Mouse (Mus musculus) lung, embryonic 16.5 days (tissue): ENCODE results near the gene Pigo. TPM values are rescaled to one million over a fixed set of nuclear protein-coding genes. Genes with fewer than 3 reads are reported as not detected.
A peak's percentile ranks its signal among the peaks of the same experiment; 100 is the strongest.
"Not testable (repeated sequence)": the region's sequence is repeated elsewhere in the genome, so short reads cannot be mapped to it uniquely, and the experiment has no call there.

Experiments used
- ATAC-seq: fragments of 200-750 bp; cut with Nextera tagmentation; 2 replicates; pipeline ENCODE4 v1.8.0; 2017; ENCODE audit warnings: low read depth, mild to moderate bottlenecking, moderate library complexity
- H3K27ac ChIP-seq: fragments of 300-500 bp; sonication (generic); 2 replicates; pipeline ENCODE4 v1.5.1; 2014; ENCODE audit warnings: mild to moderate bottlenecking, control low read depth, low read length
- H3K27me3 ChIP-seq: fragments of 300-500 bp; sonication (generic); 2 replicates; pipeline ENCODE4 v1.6.1; 2014; ENCODE audit warnings: low read depth, low read length, mixed read lengths; ENCODE audit not compliant: control insufficient read depth, insufficient read depth
- H3K36me3 ChIP-seq: fragments of 300-500 bp; sonication (generic); 2 replicates; pipeline ENCODE4 v1.6.1; 2014; ENCODE audit warnings: low read length; ENCODE audit not compliant: control insufficient read depth, insufficient read depth
- H3K4me1 ChIP-seq: fragments of 300-500 bp; sonication (generic); replicated peaks from 2 replicates; pipeline ENCODE4 v1.6.1; 2014; ENCODE audit warnings: low read length, mixed read lengths; ENCODE audit not compliant: control insufficient read depth, insufficient read depth
- H3K4me2 ChIP-seq: fragments of 300-500 bp; sonication (generic); 2 replicates; pipeline ENCODE4 v1.6.1; 2014; ENCODE audit warnings: low read depth, low read length, control low read depth
- H3K4me3 ChIP-seq: fragments of 300-500 bp; sonication (generic); 2 replicates; pipeline ENCODE4 v1.5.1; 2014; ENCODE audit warnings: mild to moderate bottlenecking, low read length, control low read depth
- H3K9ac ChIP-seq: fragments of 300-500 bp; sonication (generic); 2 replicates; pipeline ENCODE4 v1.6.1; 2014; ENCODE audit warnings: low read length, control low read depth
- H3K9me3 ChIP-seq: fragments of 300-500 bp; sonication (generic); 2 replicates; pipeline ENCODE4 v1.6.1; 2016; ENCODE audit warnings: low read length; ENCODE audit not compliant: control insufficient read depth
- WGBS: fragments of 180-500 bp; shearing (Covaris S2); extraction: QIAGEN DNeasy Blood & Tissue Kit; methylation state at CpG from one replicate; pipeline ENCODE4 v1.1.7; 2014; 5-methylcytosine and 5-hydroxymethylcytosine counted together
- polyA plus RNA-seq: library from polyadenylated mRNA; unstranded; fragments of >200 nt; fragmentation: Nextera tagmentation; extraction: Ambion mirVana; gene quantifications from 2 replicates; pipeline ENCODE4 v1.2.1, GENCODE M21; 2015

Pigo gene
- polyA plus RNA-seq, 1 experiment from 2014 or later = 24.8 TPM

- ATAC-seq = no peak
- WGBS = 95% methylated on average over 1 of the region's 1 CpGs
Measured at GRCm38 (mm10) chr4:43012091-43012490, 13.5 kb downstream of the Pigo start.

DNA sequence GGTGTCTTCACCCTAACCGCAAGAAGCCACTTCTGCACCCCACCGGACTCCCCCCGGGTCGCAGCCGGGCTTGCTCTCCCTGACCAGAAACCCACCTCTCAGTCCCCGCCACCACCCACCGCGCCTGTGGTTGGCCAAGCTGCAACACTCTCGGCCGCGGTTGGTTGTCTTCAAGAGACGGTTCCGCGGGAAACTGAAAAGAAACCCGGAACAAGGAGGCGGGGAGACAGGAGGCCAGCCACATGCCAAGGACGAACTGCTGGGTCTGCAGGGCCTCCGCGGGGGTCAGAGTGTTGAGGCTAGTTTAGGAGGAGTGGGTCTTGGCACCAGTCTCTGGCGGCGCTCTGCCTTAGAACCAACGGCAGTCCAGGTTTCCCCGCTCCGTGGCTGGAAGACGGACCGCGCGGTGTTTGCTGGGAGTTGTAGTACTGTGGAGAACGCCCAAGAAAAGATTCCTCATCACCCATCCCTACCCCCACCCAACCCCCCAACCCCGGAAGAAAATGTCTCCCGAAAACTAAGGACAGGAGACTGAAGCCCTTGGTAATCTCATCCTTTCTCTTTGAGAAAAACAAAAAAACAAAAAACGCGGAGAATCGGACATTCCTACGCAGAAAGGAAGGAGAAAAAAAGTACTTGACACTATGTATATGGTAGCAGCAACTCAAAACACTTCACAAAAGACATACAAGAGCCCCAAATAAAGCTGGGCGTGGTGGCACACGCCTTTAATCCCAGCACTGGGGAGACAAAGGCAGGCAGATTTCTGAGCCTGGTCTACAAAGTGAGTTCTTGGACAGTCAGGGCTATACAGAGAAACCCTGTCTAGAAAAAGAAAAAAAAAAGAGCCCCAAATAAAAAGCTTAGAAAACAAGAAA, 15.2 kb downstream of the Pigo start, which contains the start of gene Fancg:
Fancg (minus strand) TSS at position 346 of the 878 bp plus-strand sequence.
- Histone ChIP-seq H3K27me3 (no peaks in the 10 kb centered on the region), H3K4me1 (peaks cover 5% of the 10 kb centered on the region; the same call in 1 of the 2 replicates), H3K4me3 (peak within 1 kb of the TSS; percentile 62), H3K27ac (peak within 1 kb of the TSS; percentile 23), H3K4me2 (peak within 1 kb of the TSS; percentile 75), H3K9me3 (no peaks in the 10 kb centered on the region), H3K9ac (peak within 1 kb of the TSS; percentile 75), H3K36me3 (no peaks in the 10 kb centered on the region; the same call in 1 of the 2 replicates)
- WGBS = under 1% methylated on average over 37 of the region's 37 CpGs
- peak; percentile 93 for ATAC-seq

More at GRCm38 (mm10) chr4:43012091-43012490, 13.5 kb downstream of the Pigo start:
- peaks cover 5% of the 10 kb centered on the region; the same call in 1 of the 2 replicates for H3K4me1 ChIP-seq
- no peak overlapping the region for H3K4me3 ChIP-seq
- no peak overlapping the region for H3K4me2 ChIP-seq
- no peaks in the 10 kb centered on the region for H3K9me3 ChIP-seq
- H3K27me3 ChIP-seq = no peaks in the 10 kb centered on the region
- H3K27ac ChIP-seq = no peak overlapping the region
- H3K9ac ChIP-seq = no peak overlapping the region
- H3K36me3 ChIP-seq = peaks cover 4% of the 10 kb centered on the region

DNA sequence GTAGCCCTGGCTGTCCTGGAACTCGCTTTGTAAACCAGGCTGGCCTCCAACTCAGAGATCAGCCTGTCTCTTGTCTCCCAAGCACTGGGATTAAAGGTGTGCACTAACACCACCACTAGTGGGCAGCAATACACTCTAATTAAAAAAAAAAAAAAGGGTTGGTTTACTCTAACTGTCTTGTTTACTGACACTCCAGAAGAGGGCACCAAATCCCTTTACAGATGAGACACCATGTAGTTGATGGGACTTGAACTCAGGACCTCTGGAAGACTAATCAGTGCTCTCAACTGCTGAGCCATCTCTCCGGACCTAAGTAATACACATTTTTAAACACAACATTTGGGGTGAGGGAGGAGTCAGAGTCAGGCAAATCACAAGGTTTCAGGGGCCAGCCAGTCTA, 19.9 kb downstream of the Pigo start:
- Histone ChIP-seq H3K4me3 (no peak overlapping the region), H3K9ac (no peak overlapping the region), H3K9me3 (no peaks in the 10 kb centered on the region), H3K4me1 (peaks cover 8% of the 10 kb centered on the region; the same call in 1 of the 2 replicates), H3K36me3 (no peaks in the 10 kb centered on the region; the same call in 1 of the 2 replicates), H3K27ac (no peak overlapping the region), H3K4me2 (no peak overlapping the region), H3K27me3 (no peaks in the 10 kb centered on the region)
- WGBS = 48% methylated on average over 2 of the region's 2 CpGs
- no peak for ATAC-seq

DNA sequence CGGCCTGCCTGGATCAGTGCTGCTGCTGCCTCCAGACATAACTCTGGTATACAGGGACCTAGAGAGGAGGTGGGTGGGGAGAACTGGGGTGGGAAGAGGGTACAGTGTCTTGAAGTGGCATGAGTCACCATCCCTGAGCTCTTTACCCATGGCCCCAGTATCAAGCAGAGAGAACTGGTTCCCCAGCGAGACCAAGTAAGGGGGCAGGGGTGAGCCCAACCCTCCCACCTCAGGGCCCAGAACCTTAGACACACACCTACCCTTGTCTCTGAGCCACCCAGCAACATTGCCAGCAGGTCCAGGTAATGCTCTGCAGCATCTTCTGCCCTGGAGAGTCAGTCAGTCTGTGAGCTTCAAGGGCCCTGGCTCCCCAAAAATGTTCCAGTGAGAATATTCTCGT, 20.7 kb downstream of the Pigo start:
- no peak overlapping the region for H3K9ac ChIP-seq
- H3K36me3 ChIP-seq = no peaks in the 10 kb centered on the region; the same call in 1 of the 2 replicates
- H3K9me3 ChIP-seq = no peaks in the 10 kb centered on the region
- WGBS = 93% methylated on average over 3 of the region's 3 CpGs
- no peak overlapping the region for H3K4me2 ChIP-seq
- no peak for ATAC-seq
- no peaks in the 10 kb centered on the region for H3K27me3 ChIP-seq
- H3K27ac ChIP-seq = no peak overlapping the region
- H3K4me3 ChIP-seq = no peak overlapping the region
- peaks cover 8% of the 10 kb centered on the region; the same call in 1 of the 2 replicates for H3K4me1 ChIP-seq

DNA sequence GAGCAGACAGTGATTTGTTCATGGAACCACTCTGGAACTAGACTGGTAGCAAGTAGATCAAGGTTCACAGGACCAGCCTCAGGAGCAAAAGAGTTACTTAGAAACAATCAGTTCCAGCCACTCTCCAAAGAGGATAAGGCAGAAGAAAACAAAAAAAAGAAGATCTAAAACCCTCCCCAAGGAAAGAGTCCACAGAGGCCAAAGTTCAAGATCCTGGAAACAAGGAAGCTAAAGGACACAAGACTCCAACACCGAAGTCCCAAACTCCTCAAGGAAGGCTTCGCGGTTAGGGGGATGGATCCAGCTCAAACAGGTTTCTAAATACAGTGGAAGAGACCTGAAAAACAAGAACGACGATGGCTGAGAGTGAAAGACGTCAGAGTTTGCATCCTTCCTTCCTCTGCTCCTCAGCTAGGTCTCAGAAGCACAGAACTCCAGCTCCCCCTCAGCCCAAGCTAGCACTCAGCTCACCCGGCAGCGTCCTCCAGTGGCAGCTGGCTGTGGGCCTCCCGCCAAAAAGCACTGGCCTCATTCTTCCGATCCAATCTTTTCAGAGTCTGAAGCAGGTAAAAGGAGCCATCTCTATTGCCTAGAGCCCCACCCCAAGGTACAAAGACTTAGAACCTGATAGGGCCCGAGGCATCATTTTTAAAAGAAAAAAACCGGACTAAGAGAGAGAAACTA, 22.7 kb downstream of the Pigo start:
- Histone ChIP-seq H3K36me3 (no peaks in the 10 kb centered on the region; the same call in 1 of the 2 replicates), H3K4me3 (no peak overlapping the region), H3K27me3 (no peaks in the 10 kb centered on the region), H3K4me1 (peaks cover 15% of the 10 kb centered on the region), H3K27ac (no peak overlapping the region), H3K9ac (no peak overlapping the region), H3K4me2 (no peak overlapping the region), H3K9me3 (no peaks in the 10 kb centered on the region)
- WGBS = 76% methylated on average over 12 of the region's 12 CpGs
- ATAC-seq = no peak

DNA sequence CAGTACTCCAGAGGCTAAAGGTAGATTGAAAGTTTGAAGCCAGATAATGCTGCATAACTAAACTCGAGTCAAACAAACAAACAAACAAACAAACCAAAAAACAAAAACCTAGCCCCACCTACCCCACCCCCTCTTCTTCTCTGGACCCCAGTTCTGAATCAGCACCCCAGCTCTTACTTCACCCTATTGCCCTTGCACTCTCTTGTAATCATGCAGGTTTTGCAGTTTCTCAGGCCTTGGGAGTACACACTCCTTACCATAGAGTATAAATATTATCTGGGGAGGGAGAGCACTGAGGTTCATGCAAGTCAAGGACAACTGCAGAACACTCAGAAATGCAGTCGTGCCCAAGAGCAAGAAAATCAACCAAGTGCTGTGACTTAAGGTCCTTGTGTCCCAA, 24.3 kb downstream of the Pigo start:
- H3K9ac ChIP-seq = no peak overlapping the region
- H3K4me1 ChIP-seq = peaks cover 19% of the 10 kb centered on the region
- H3K27me3 ChIP-seq = no peaks in the 10 kb centered on the region
- H3K9me3 ChIP-seq = no peaks in the 10 kb centered on the region
- H3K36me3 ChIP-seq = peaks cover 2% of the 10 kb centered on the region; the same call in 1 of the 2 replicates
- H3K4me3 ChIP-seq = no peak overlapping the region
- WGBS = 88% methylated on average over 2 of the region's 2 CpGs
- no peak overlapping the region for H3K4me2 ChIP-seq
- ATAC-seq = no peak
- no peak overlapping the region; the same call in 1 of the 2 replicates for H3K27ac ChIP-seq

DNA sequence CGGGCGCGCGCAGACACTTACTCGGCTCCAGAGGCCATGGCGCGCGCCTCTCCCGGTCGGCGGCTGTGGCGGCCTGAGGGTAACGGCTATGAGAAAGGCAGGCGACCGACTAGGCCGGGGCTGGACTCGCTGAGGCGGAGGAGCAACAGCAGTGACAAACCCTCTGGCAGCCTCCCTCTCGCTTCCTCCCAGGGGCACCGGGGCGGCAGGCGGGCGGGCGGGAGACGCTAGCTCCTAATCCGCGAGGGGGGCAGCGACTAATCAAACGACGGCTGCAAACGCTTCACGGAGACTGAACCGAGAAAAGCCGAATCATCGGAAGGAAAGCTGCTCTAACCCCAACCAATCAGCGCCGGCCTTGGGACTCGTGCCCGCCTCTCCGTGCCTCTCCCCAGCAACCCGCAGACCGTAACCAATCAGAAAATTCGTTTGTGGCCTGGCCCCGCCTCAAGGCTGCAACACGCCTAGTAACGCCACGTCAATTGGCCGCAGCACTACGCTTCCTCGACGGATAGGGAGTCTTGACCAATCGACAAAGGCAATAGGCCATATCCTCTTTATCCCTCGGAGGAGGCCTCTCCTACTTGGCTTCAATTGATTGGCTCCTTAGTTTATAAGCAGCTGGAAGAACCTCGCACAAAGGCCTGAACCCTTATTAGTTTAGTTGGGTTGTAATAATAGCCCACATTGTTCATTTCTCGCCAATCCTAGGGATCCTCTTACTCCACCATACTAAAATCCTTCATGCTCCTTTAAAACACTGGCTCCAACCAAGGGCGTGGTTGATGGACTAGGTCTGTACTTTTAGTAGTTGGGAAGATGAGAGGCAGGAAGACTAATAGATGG, 25.3 kb downstream of the Pigo start, which contains the start of gene Vcp:
Vcp (minus strand) TSS at position 367 of the 846 bp plus-strand sequence.
- peak within 1 kb of the TSS; percentile 99 for H3K27ac ChIP-seq
- peak within 1 kb of the TSS; percentile 95 for H3K4me3 ChIP-seq
- peak within 1 kb of the TSS; percentile 97 for H3K9ac ChIP-seq
- peak; percentile 98 for ATAC-seq
- not testable (repeated sequence) for H3K36me3 ChIP-seq, H3K27me3 ChIP-seq, H3K9me3 ChIP-seq
- H3K4me2 ChIP-seq = peak within 1 kb of the TSS; percentile 87
- 1% methylated on average over 45 of the region's 56 CpGs for WGBS
- peaks cover 19% of the 10 kb centered on the region for H3K4me1 ChIP-seq

DNA sequence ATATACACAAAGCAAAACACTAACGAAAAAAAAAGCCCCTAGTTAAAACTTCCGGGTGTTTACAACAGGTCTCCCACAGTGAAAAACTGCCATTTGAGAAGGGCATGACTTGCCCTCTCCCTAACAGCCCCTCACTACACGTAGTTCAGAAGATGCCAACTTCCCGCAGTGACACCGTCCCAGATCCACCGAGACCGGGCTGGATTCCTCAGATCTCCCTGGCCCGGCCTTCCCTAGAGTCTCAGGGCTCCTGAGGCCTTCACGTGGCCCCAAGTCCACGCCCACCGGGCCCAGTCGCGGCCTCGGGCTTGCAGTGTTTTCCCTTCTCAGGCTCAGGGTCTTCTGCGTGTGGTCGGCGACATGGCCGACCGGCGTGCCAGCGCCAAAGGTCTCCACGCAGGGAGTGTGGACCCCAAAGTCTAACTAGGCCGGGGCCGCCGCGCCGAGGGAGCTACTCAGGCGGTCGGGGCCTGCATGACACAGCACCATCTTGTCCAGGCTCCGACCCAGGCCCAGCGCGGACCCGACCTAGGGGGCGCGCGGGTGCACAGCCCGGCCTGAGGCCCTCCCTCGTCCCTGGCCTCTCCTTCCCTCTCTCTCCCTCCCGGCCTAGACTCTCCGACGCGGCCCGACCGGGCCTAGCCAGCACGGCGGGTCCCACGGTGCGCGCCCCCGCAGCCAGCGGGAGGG, 26.0 kb downstream of the Pigo start:
- Histone ChIP-seq H3K4me3 (peak overlapping the region; percentile 95), H3K27me3 (no peaks in the 10 kb centered on the region), H3K36me3 (peaks cover 11% of the 10 kb centered on the region), H3K4me2 (peak overlapping the region; percentile 87), H3K9me3 (no peaks in the 10 kb centered on the region), H3K4me1 (peaks cover 19% of the 10 kb centered on the region), H3K9ac (peak overlapping the region; percentile 97), H3K27ac (peak overlapping the region; percentile 99)
- WGBS = 0% methylated on average over 38 of the region's 51 CpGs
- peak; percentile 86 for ATAC-seq
